Mouse (Mus musculus): ENCODE data around the gene Cacna2d2. TPM values are rescaled to one million over a fixed set of nuclear protein-coding genes. Genes with fewer than 3 reads are reported as not detected.

Cacna2d2 gene
- polyA plus RNA-seq, 1 experiment from 2014 or later: 1.8 TPM

DNA sequence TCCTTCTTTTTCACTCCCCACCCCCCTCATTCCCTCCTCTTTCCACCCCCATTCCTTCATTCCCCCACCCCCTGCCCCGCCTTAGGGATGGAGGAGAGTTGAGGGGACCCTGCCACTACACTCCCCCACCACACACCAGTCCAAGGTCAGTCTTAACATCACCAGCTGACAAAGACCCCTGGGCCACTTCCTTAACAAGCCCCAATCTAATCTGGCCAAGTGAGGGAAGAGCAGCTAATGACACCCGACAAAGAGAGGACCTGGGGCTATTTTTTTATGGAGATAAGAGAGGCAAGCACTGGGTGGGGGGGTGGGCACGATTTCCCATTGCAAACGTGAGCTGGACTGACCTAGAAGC lies 29.3 kb upstream of the Cacna2d2 start:
- Histone ChIP-seq H3K4me1 (replicated peaks; ENCODE audit: control insufficient read depth, insufficient read depth, low read length) (no peaks in the 10 kb centered on the region), H3K4me3 (ENCODE audit: low read depth, low read length) (no peak overlapping the region), H3K9ac (ENCODE audit: low read length) (no peak overlapping the region), H3K4me2 (ENCODE audit: low read depth, low read length, severe bottlenecking) (no peak overlapping the region), H3K27ac (ENCODE audit: low read depth, low read length) (no peak overlapping the region), H3K9me3 (ENCODE audit: control insufficient read depth, low read length) (no peaks in the 10 kb centered on the region), H3K36me3 (ENCODE audit: control insufficient read depth, insufficient read depth, low read length) (no peaks in the 10 kb centered on the region), H3K27me3 (ENCODE audit: control insufficient read depth, insufficient read depth, low read length) (no peaks in the 10 kb centered on the region)
- DNase-seq (ENCODE audit: low spot score): no peak
- ATAC-seq (replicated peaks; ENCODE audit: low FRiP score): no peak
- WGBS: 22% methylated on average over 4 of the region's 4 CpGs

DNA sequence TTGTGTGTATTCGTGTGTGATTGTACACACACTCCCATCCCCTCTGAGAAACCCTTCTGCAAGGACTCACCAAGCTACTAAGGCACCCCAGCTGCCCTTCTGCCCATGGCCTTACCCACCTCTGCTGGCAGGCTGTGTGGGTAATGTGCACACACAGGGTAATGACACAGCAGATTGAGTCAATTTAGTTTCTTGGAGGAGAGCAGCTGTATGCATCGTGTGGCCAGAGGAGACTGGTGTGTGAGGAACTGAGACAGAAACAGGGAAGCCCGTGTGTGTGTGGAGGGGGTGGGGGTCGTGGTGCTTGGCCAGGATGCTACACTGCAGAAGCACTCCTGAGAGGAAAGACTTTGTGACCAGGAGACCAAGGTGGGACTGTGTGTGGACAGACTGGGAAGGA lies 27.0 kb upstream of the Cacna2d2 start:
- WGBS: 60% methylated on average over 4 of the region's 4 CpGs
- DNase-seq (ENCODE audit: low spot score) (no peak), ATAC-seq (replicated peaks; ENCODE audit: low FRiP score) (no peak)
- Histone ChIP-seq H3K4me1 (replicated peaks; ENCODE audit: control insufficient read depth, insufficient read depth, low read length) (no peaks in the 10 kb centered on the region), H3K36me3 (ENCODE audit: control insufficient read depth, insufficient read depth, low read length) (no peaks in the 10 kb centered on the region), H3K4me2 (ENCODE audit: low read depth, low read length, severe bottlenecking) (no peak overlapping the region), H3K27me3 (ENCODE audit: control insufficient read depth, insufficient read depth, low read length) (peaks cover 6% of the 10 kb centered on the region), H3K27ac (ENCODE audit: low read depth, low read length) (no peak overlapping the region), H3K9ac (ENCODE audit: low read length) (no peak overlapping the region), H3K9me3 (ENCODE audit: control insufficient read depth, low read length) (no peaks in the 10 kb centered on the region), H3K4me3 (ENCODE audit: low read depth, low read length) (no peak overlapping the region)

DNA sequence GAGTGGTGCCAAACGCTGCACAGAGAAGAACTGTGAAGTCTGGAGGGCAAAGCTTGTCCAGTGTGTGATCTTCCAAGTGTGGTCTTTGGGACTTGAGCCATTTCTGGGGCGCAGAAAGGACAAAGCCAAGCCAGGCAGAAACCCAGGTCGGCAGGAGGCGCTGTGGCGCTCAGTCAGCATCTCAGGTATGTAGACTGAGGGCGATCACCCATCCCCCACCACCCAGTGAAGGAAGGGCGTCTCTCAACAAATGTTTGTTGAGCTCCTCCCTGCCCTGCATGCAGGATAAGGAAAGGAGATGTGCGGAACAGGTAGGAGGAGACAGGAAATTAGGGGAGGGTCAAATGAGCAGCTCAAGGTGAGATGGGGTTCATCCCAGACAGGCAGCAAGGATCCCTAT lies 24.8 kb upstream of the Cacna2d2 start:
- 8% methylated on average over 8 of the region's 8 CpGs for WGBS
- Histone ChIP-seq H3K27me3 (ENCODE audit: control insufficient read depth, insufficient read depth, low read length) (peaks cover 19% of the 10 kb centered on the region), H3K4me2 (ENCODE audit: low read depth, low read length, severe bottlenecking) (no peak overlapping the region), H3K36me3 (ENCODE audit: control insufficient read depth, insufficient read depth, low read length) (no peaks in the 10 kb centered on the region), H3K4me1 (replicated peaks; ENCODE audit: control insufficient read depth, insufficient read depth, low read length) (peaks cover 8% of the 10 kb centered on the region; the same call in 1 of the 2 replicates), H3K27ac (ENCODE audit: low read depth, low read length) (no peak overlapping the region), H3K9me3 (ENCODE audit: control insufficient read depth, low read length) (no peaks in the 10 kb centered on the region), H3K9ac (ENCODE audit: low read length) (no peak overlapping the region), H3K4me3 (ENCODE audit: low read depth, low read length) (no peak overlapping the region)
- ATAC-seq (replicated peaks; ENCODE audit: low FRiP score) (no peak), DNase-seq (ENCODE audit: low spot score) (peak; percentile 67)

DNA sequence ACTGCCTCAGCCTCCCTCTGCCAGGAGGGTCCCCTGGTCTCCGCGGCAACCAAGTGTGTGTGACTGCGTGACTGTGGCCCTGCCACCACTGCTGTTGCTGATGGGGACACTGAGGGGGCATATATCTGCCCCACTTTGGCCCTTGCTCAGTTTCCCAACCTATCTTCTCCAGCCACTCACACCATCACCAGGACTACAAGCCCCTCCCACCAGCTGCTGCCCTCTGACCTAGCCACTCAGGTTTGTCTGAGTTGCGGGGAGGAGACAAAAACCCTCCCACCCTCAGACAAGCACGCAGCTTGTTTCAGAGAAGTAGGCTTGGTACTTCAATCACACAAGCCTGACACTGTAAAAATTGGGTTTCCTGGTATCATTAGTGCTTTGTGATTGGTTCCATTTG lies 24.0 kb upstream of the Cacna2d2 start:
- Histone ChIP-seq H3K27me3 (ENCODE audit: control insufficient read depth, insufficient read depth, low read length) (peaks cover 24% of the 10 kb centered on the region), H3K4me1 (replicated peaks; ENCODE audit: control insufficient read depth, insufficient read depth, low read length) (peaks cover 8% of the 10 kb centered on the region; the same call in 1 of the 2 replicates), H3K27ac (ENCODE audit: low read depth, low read length) (no peak overlapping the region), H3K4me2 (ENCODE audit: low read depth, low read length, severe bottlenecking) (no peak overlapping the region), H3K9ac (ENCODE audit: low read length) (no peak overlapping the region), H3K36me3 (ENCODE audit: control insufficient read depth, insufficient read depth, low read length) (no peaks in the 10 kb centered on the region), H3K9me3 (ENCODE audit: control insufficient read depth, low read length) (no peaks in the 10 kb centered on the region), H3K4me3 (ENCODE audit: low read depth, low read length) (no peak overlapping the region)
- ATAC-seq (replicated peaks; ENCODE audit: low FRiP score): no peak
- DNase-seq (ENCODE audit: low spot score): peak; percentile 58
- 21% methylated on average over 5 of the region's 5 CpGs for WGBS

DNA sequence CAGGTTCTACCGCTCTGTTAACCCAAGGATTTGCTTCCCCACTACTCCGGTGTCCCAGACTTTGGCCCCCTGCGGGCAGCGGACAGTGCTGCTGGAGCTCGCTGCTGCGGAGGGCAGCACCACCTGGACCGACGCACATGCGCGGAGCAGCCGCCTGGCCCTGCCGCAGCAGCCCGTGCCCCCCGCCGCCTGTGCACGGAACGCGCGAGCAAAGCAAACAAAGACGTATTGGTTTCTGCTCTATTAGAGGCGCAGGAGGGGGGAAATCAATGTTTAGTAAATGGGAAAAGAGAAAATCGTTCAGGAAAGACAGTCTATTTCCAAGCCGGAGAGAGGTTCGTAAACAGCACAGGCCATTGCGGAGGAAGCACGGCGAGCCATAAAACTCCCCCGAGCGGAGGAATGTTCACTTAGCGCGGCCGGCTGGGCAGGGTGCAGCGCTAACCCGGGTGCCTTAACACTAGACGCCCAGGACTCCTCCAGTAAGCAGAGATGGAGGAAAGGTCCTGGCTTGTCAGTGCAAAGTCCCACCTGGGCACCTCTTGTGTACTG lies 21.4 kb upstream of the Cacna2d2 start:
- Histone ChIP-seq H3K27ac (ENCODE audit: low read depth, low read length) (no peak overlapping the region), H3K27me3 (ENCODE audit: control insufficient read depth, insufficient read depth, low read length) (peaks cover 49% of the 10 kb centered on the region), H3K4me3 (ENCODE audit: low read depth, low read length) (peak overlapping the region; percentile 39), H3K4me1 (replicated peaks; ENCODE audit: control insufficient read depth, insufficient read depth, low read length) (peaks cover 8% of the 10 kb centered on the region; the same call in 1 of the 2 replicates), H3K9me3 (ENCODE audit: control insufficient read depth, low read length) (no peaks in the 10 kb centered on the region), H3K4me2 (ENCODE audit: low read depth, low read length, severe bottlenecking) (peak overlapping the region; percentile 73), H3K9ac (ENCODE audit: low read length) (peak overlapping the region; percentile 52), H3K36me3 (ENCODE audit: control insufficient read depth, insufficient read depth, low read length) (no peaks in the 10 kb centered on the region)
- ATAC-seq (replicated peaks; ENCODE audit: low FRiP score) (peak; percentile 71), DNase-seq (ENCODE audit: low spot score) (peak; percentile 78)
- WGBS: under 1% methylated on average over 35 of the region's 35 CpGs

DNA sequence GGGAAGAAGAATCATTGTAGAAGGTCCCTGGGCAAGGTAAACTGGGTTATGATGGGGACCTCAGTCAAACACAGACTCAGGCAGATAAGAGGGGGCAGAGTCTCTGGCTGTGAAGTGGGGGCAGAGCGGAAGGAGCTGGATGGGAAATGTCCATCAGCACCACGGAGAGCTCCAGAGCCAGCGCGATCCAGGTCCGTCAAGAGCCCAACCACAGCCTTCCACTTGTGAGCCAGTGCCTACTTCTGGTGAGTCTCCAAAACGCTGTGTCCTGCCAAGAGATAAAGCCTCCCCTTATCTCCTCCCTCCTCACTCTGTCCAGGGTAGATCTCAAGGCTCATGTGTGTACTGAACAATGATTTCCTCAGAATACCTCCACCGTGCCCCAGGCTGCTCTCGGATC lies 17.7 kb upstream of the Cacna2d2 start:
- 7% methylated on average over 8 of the region's 8 CpGs for WGBS
- H3K9me3 ChIP-seq (ENCODE audit: control insufficient read depth, low read length): no peaks in the 10 kb centered on the region
- H3K9ac ChIP-seq (ENCODE audit: low read length): no peak overlapping the region
- H3K27ac ChIP-seq (ENCODE audit: low read depth, low read length): no peak overlapping the region
- H3K27me3 ChIP-seq (ENCODE audit: control insufficient read depth, insufficient read depth, low read length): peaks cover 48% of the 10 kb centered on the region
- no peaks in the 10 kb centered on the region for H3K36me3 ChIP-seq (ENCODE audit: control insufficient read depth, insufficient read depth, low read length)
- peaks cover 8% of the 10 kb centered on the region; the same call in 1 of the 2 replicates for H3K4me1 ChIP-seq (replicated peaks; ENCODE audit: control insufficient read depth, insufficient read depth, low read length)
- H3K4me2 ChIP-seq (ENCODE audit: low read depth, low read length, severe bottlenecking): no peak overlapping the region
- ATAC-seq (replicated peaks; ENCODE audit: low FRiP score) (no peak), DNase-seq (ENCODE audit: low spot score) (peak; percentile 73)
- H3K4me3 ChIP-seq (ENCODE audit: low read depth, low read length): no peak overlapping the region

DNA sequence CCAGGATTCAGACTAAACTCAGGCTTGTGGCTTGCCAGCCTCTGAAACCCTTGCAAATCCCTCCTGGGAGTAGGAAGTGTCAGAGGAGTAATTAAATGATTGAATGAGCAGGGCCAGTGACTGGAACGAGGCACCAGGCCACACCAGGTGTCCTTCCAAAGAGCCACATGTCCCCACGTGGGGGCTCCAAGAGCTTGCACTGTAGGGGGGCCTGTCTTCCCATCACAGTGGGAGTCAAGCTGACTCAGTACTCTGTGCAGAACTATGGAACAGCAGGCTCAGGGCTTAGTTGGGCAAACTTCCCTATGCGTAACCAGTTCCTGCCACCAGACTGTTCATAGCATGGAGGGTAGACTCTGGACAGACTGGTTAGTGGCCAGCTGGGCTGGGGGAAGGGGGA lies 15.0 kb upstream of the Cacna2d2 start:
- no peak for DNase-seq (ENCODE audit: low spot score)
- no peak overlapping the region for H3K9ac ChIP-seq (ENCODE audit: low read length)
- no peaks in the 10 kb centered on the region; the same call in 1 of the 2 replicates for H3K4me1 ChIP-seq (replicated peaks; ENCODE audit: control insufficient read depth, insufficient read depth, low read length)
- no peaks in the 10 kb centered on the region for H3K9me3 ChIP-seq (ENCODE audit: control insufficient read depth, low read length)
- H3K36me3 ChIP-seq (ENCODE audit: control insufficient read depth, insufficient read depth, low read length): no peaks in the 10 kb centered on the region
- no peak for ATAC-seq (replicated peaks; ENCODE audit: low FRiP score)
- H3K4me3 ChIP-seq (ENCODE audit: low read depth, low read length): no peak overlapping the region
- peaks cover 32% of the 10 kb centered on the region for H3K27me3 ChIP-seq (ENCODE audit: control insufficient read depth, insufficient read depth, low read length)
- H3K4me2 ChIP-seq (ENCODE audit: low read depth, low read length, severe bottlenecking): no peak overlapping the region
- H3K27ac ChIP-seq (ENCODE audit: low read depth, low read length): no peak overlapping the region
- WGBS: 23% methylated on average over 3 of the region's 3 CpGs

DNA sequence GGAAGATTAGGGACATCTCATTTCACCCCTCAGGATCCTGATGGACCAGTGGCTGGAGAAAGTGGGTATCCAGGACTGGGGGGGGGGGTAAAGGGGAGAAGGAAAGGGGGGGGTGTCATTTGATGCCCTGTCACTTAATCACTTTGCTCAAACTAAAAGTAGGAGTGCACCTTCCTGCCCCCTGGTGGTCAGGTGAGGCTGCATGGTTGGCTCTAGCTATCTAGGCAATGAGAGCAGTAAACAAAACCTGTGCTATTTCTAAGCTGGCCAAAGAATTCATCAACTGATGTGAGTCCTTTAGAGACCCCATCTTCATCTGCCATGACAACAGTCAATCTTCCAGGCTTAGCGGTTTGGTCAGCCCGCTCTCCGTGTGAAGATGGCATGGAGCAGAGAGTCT lies 12.7 kb upstream of the Cacna2d2 start:
- Histone ChIP-seq H3K9me3 (ENCODE audit: control insufficient read depth, low read length) (no peaks in the 10 kb centered on the region), H3K4me1 (replicated peaks; ENCODE audit: control insufficient read depth, insufficient read depth, low read length) (no peaks in the 10 kb centered on the region; the same call in 1 of the 2 replicates), H3K9ac (ENCODE audit: low read length) (no peak overlapping the region), H3K27ac (ENCODE audit: low read depth, low read length) (no peak overlapping the region), H3K4me3 (ENCODE audit: low read depth, low read length) (no peak overlapping the region), H3K4me2 (ENCODE audit: low read depth, low read length, severe bottlenecking) (no peak overlapping the region), H3K27me3 (ENCODE audit: control insufficient read depth, insufficient read depth, low read length) (peaks cover 13% of the 10 kb centered on the region), H3K36me3 (ENCODE audit: control insufficient read depth, insufficient read depth, low read length) (no peaks in the 10 kb centered on the region)
- DNase-seq (ENCODE audit: low spot score) (no peak), ATAC-seq (replicated peaks; ENCODE audit: low FRiP score) (no peak)
- WGBS: 58% methylated on average over 3 of the region's 3 CpGs

DNA sequence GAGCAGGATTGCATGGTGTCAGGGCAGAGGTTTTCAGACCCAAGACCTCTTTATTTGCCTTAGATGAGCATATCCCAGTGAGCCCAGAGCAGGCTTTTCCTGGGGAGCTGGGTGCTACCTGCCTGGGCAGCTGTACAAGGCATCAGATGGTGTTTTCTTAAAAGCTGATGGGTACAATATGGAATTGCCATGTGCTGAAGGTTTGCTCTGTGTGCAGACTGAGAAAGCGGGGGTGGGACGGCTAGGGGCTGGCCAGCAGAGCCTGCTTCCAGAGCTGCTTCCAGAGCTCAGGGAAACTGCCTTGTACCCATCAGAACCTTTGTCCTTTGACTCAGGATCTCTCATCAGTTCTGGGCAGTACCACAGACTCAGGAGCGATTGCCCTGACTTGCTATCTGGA lies 11.7 kb upstream of the Cacna2d2 start:
- Histone ChIP-seq H3K27me3 (ENCODE audit: control insufficient read depth, insufficient read depth, low read length) (peaks cover 3% of the 10 kb centered on the region), H3K27ac (ENCODE audit: low read depth, low read length) (no peak overlapping the region), H3K4me2 (ENCODE audit: low read depth, low read length, severe bottlenecking) (no peak overlapping the region), H3K9me3 (ENCODE audit: control insufficient read depth, low read length) (no peaks in the 10 kb centered on the region), H3K4me3 (ENCODE audit: low read depth, low read length) (no peak overlapping the region), H3K9ac (ENCODE audit: low read length) (no peak overlapping the region), H3K36me3 (ENCODE audit: control insufficient read depth, insufficient read depth, low read length) (no peaks in the 10 kb centered on the region), H3K4me1 (replicated peaks; ENCODE audit: control insufficient read depth, insufficient read depth, low read length) (no peaks in the 10 kb centered on the region; the same call in 1 of the 2 replicates)
- WGBS: 97% methylated on average over 3 of the region's 3 CpGs
- ATAC-seq (replicated peaks; ENCODE audit: low FRiP score) (no peak), DNase-seq (ENCODE audit: low spot score) (no peak)
